Mouse (Mus musculus): Measurements from ENCODE around the gene Etv6.

The Etv6 gene

GRCm38 (mm10) chr6:134247324-134247723 lies 211.8 kb downstream of the Etv6 start:
- Histone ChIP-seq H3K36me3 (ENCODE audit: insufficient read depth, low read length) (no peaks in the 10 kb centered on the region), H3K27me3 (ENCODE audit: insufficient read depth, low read length) (no peaks in the 10 kb centered on the region), H3K4me3 (replicated peaks; ENCODE audit: low read length) (no peak overlapping the region), H3K4me1 (replicated peaks; ENCODE audit: low read depth, low read length) (peaks cover 60% of the 10 kb centered on the region), H3K9me3 (ENCODE audit: low read length) (no peaks in the 10 kb centered on the region)
- TF ChIP-seq POU5F1 (IDR thresholded peaks at IDR 0.05; ENCODE audit: borderline replicate concordance, low read length), result no peak
- TF ChIP-seq NANOG (IDR thresholded peaks at IDR 0.05; ENCODE audit: borderline replicate concordance, low read length), result no peak
- TF ChIP-seq CTCF (conservative IDR thresholded peaks at IDR 0.05; ENCODE audit: low read length), result no peak

DNA sequence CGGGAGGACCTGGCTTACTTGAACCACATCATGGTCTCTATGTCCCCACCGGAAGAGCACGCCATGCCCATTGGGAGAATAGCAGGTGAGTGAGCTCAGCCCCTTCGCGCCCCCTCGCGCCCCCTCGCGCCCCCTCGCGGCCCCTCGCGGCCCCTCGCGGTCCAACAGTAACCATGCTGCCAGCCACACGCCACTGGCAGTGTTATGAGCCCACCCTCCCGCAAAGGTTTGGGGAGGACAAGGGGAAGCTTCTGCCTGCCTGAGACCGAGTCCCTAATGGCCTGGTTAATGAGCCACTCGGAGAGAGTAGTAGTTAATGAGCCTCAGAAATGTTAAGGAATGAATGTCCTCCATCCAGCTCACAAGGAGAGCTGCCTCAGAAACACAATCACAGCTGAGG lies 213.2 kb downstream of the Etv6 start:
- TF ChIP-seq CTCF (conservative IDR thresholded peaks at IDR 0.05; ENCODE audit: low read length), result peak; percentile 36
- TF ChIP-seq NANOG (IDR thresholded peaks at IDR 0.05; ENCODE audit: borderline replicate concordance, low read length), result no peak
- Histone ChIP-seq H3K4me1 (replicated peaks; ENCODE audit: low read depth, low read length) (peaks cover 49% of the 10 kb centered on the region), H3K36me3 (ENCODE audit: insufficient read depth, low read length) (no peaks in the 10 kb centered on the region), H3K9me3 (ENCODE audit: low read length) (no peaks in the 10 kb centered on the region), H3K27me3 (ENCODE audit: insufficient read depth, low read length) (no peaks in the 10 kb centered on the region), H3K4me3 (replicated peaks; ENCODE audit: low read length) (peak overlapping the region; percentile 73)

DNA sequence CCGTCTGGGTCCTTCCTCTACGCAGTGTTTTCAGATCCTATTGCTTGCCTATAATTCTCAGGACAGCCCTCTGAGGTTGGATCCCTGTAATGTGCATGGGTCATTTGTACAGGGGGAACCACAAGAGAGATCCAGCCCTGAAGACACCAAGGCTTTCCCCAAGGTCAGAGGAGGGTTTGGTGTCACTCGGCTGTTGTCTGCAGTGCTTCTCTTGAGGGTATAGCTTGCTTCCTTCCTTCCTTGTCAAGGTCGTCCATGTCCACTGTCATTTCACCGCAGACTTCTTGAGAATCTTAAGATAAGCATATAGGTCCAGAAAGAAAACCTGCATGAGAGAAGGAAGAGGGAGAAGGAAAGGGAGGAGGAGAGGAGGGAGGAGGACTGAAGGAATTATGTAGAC lies 215.3 kb downstream of the Etv6 start:
- Histone ChIP-seq H3K4me1 (replicated peaks; ENCODE audit: low read depth, low read length) (peaks cover 50% of the 10 kb centered on the region), H3K27me3 (ENCODE audit: insufficient read depth, low read length) (no peaks in the 10 kb centered on the region), H3K4me3 (replicated peaks; ENCODE audit: low read length) (no peak overlapping the region), H3K36me3 (ENCODE audit: insufficient read depth, low read length) (no peaks in the 10 kb centered on the region), H3K9me3 (ENCODE audit: low read length) (no peaks in the 10 kb centered on the region)
- TF ChIP-seq NANOG (IDR thresholded peaks at IDR 0.05; ENCODE audit: borderline replicate concordance, low read length), result no peak
- TF ChIP-seq POU5F1 (IDR thresholded peaks at IDR 0.05; ENCODE audit: borderline replicate concordance, low read length), result no peak
- TF ChIP-seq CTCF (conservative IDR thresholded peaks at IDR 0.05; ENCODE audit: low read length), result no peak

GRCm38 (mm10) chr6:134251364-134251763 lies 215.9 kb downstream of the Etv6 start:
- Histone ChIP-seq H3K4me3 (replicated peaks; ENCODE audit: low read length) (no peak overlapping the region), H3K9me3 (ENCODE audit: low read length) (no peaks in the 10 kb centered on the region), H3K4me1 (replicated peaks; ENCODE audit: low read depth, low read length) (peaks cover 56% of the 10 kb centered on the region), H3K36me3 (ENCODE audit: insufficient read depth, low read length) (no peaks in the 10 kb centered on the region), H3K27me3 (ENCODE audit: insufficient read depth, low read length) (no peaks in the 10 kb centered on the region)
- TF ChIP-seq NANOG (IDR thresholded peaks at IDR 0.05; ENCODE audit: borderline replicate concordance, low read length) (no peak), CTCF (conservative IDR thresholded peaks at IDR 0.05; ENCODE audit: low read length) (no peak), POU5F1 (IDR thresholded peaks at IDR 0.05; ENCODE audit: borderline replicate concordance, low read length) (no peak)

DNA sequence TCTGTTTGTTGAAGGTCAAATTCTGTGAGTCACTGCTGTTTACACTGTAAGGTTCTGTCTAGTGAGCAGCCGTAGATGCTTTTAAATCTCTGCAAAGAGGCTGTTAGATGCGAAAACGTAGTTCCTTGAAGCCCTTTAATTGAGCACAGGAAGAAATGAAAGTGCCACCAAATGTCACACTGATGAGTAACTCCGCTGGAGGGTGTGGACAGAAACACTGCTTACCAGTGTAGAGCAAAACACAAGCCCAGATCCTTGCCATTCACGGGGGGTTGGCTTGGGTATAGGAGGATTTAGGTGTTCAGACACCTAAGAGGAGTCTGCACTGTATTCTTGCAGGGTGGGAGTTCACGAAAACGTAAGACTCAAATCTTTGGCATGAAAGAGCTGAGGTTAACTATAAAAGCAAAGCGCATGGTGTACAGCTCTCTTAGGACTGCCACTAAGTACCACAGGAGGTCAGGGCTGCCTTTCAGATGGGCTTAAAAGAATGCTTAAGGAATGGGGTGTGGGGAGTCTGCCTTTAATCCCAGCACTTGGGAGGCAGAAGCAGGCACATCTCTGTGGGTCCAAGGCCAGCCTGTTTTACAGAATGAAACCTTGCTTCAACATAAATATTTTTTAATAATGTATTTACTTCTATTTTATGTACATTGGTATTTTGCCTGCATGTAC lies 216.7 kb downstream of the Etv6 start:
- no peaks in the 10 kb centered on the region for H3K9me3 ChIP-seq (ENCODE audit: low read length)
- no peaks in the 10 kb centered on the region for H3K36me3 ChIP-seq (ENCODE audit: insufficient read depth, low read length)
- no peaks in the 10 kb centered on the region for H3K27me3 ChIP-seq (ENCODE audit: insufficient read depth, low read length)
- H3K4me3 ChIP-seq (replicated peaks; ENCODE audit: low read length), result no peak overlapping the region
- H3K4me1 ChIP-seq (replicated peaks; ENCODE audit: low read depth, low read length), result peaks cover 63% of the 10 kb centered on the region
- no peak for TF ChIP-seq POU5F1 (IDR thresholded peaks at IDR 0.05; ENCODE audit: borderline replicate concordance, low read length)

GRCm38 (mm10) chr6:134256369-134256768 lies 220.9 kb downstream of the Etv6 start:
- H3K4me1 ChIP-seq (replicated peaks; ENCODE audit: low read depth, low read length), result peaks cover 35% of the 10 kb centered on the region
- peaks cover 7% of the 10 kb centered on the region; the same call in 1 of the 2 replicates for H3K9me3 ChIP-seq (ENCODE audit: low read length)
- TF ChIP-seq POU5F1 (IDR thresholded peaks at IDR 0.05; ENCODE audit: borderline replicate concordance, low read length), result no peak
- TF ChIP-seq NANOG (IDR thresholded peaks at IDR 0.05; ENCODE audit: borderline replicate concordance, low read length), result no peak
- no peak for TF ChIP-seq CTCF (conservative IDR thresholded peaks at IDR 0.05; ENCODE audit: low read length)
- peaks cover 12% of the 10 kb centered on the region; the same call in 1 of the 2 replicates for H3K36me3 ChIP-seq (ENCODE audit: insufficient read depth, low read length)
- H3K4me3 ChIP-seq (replicated peaks; ENCODE audit: low read length), result no peak overlapping the region
- H3K27me3 ChIP-seq (ENCODE audit: insufficient read depth, low read length), result no peaks in the 10 kb centered on the region

- no peaks in the 10 kb centered on the region for H3K27me3 ChIP-seq (ENCODE audit: insufficient read depth, low read length)
- H3K4me3 ChIP-seq (replicated peaks; ENCODE audit: low read length), result no peak overlapping the region
- H3K9me3 ChIP-seq (ENCODE audit: low read length), result peaks cover 7% of the 10 kb centered on the region; the same call in 1 of the 2 replicates
- TF ChIP-seq POU5F1 (IDR thresholded peaks at IDR 0.05; ENCODE audit: borderline replicate concordance, low read length) (no peak), CTCF (conservative IDR thresholded peaks at IDR 0.05; ENCODE audit: low read length) (peak; percentile 47)
- peaks cover 44% of the 10 kb centered on the region for H3K36me3 ChIP-seq (ENCODE audit: insufficient read depth, low read length)
- H3K4me1 ChIP-seq (replicated peaks; ENCODE audit: low read depth, low read length), result peaks cover 44% of the 10 kb centered on the region
Observed at GRCm38 (mm10) chr6:134259913-134260312, 224.4 kb downstream of the Etv6 start.

DNA sequence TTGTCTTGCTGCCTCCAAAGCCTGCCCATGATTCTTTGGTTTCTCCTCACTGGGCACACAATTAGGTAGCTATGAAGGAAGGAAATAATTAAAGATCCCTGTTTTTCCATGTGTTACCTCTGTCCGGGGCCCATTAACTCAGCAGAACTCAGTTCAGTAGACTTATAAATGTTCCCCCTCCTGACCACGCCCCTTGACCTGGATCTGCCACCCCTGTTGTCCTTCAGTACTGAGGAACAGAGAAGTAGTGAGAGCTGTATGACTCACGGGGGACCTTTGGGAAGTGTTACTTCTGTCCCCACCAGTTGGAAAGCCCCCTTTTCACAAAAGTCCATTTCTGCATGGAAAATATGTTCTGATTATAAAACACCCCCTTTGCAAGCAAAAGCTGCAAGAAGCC lies 226.4 kb downstream of the Etv6 start:
- TF ChIP-seq POU5F1 (IDR thresholded peaks at IDR 0.05; ENCODE audit: borderline replicate concordance, low read length) (no peak), NANOG (IDR thresholded peaks at IDR 0.05; ENCODE audit: borderline replicate concordance, low read length) (no peak), CTCF (conservative IDR thresholded peaks at IDR 0.05; ENCODE audit: low read length) (no peak)
- no peaks in the 10 kb centered on the region for H3K27me3 ChIP-seq (ENCODE audit: insufficient read depth, low read length)
- H3K9me3 ChIP-seq (ENCODE audit: low read length), result peaks cover 7% of the 10 kb centered on the region; the same call in 1 of the 2 replicates
- no peak overlapping the region for H3K4me3 ChIP-seq (replicated peaks; ENCODE audit: low read length)
- peaks cover 56% of the 10 kb centered on the region for H3K36me3 ChIP-seq (ENCODE audit: insufficient read depth, low read length)
- peaks cover 25% of the 10 kb centered on the region for H3K4me1 ChIP-seq (replicated peaks; ENCODE audit: low read depth, low read length)

- Histone ChIP-seq H3K4me3 (replicated peaks; ENCODE audit: low read length) (no peak overlapping the region), H3K36me3 (ENCODE audit: insufficient read depth, low read length) (peaks cover 61% of the 10 kb centered on the region), H3K4me1 (replicated peaks; ENCODE audit: low read depth, low read length) (peaks cover 25% of the 10 kb centered on the region), H3K27me3 (ENCODE audit: insufficient read depth, low read length) (no peaks in the 10 kb centered on the region), H3K9me3 (ENCODE audit: low read length) (peaks cover 7% of the 10 kb centered on the region; the same call in 1 of the 2 replicates)
- TF ChIP-seq CTCF (conservative IDR thresholded peaks at IDR 0.05; ENCODE audit: low read length) (no peak), NANOG (IDR thresholded peaks at IDR 0.05; ENCODE audit: borderline replicate concordance, low read length) (no peak), POU5F1 (IDR thresholded peaks at IDR 0.05; ENCODE audit: borderline replicate concordance, low read length) (no peak)
Observed at GRCm38 (mm10) chr6:134262383-134262782, 226.9 kb downstream of the Etv6 start.
